Mouse (Mus musculus): ENCODE results near the gene Slc38a4. TPM values are rescaled to one million over a fixed set of nuclear protein-coding genes. Genes with fewer than 3 reads are reported as not detected.

Gene Slc38a4
- polyA plus RNA-seq (2015; fragmentation: Nextera tagmentation; extraction: Ambion mirVana) = 95.0 and 96.5 TPM in 2 replicates

DNA sequence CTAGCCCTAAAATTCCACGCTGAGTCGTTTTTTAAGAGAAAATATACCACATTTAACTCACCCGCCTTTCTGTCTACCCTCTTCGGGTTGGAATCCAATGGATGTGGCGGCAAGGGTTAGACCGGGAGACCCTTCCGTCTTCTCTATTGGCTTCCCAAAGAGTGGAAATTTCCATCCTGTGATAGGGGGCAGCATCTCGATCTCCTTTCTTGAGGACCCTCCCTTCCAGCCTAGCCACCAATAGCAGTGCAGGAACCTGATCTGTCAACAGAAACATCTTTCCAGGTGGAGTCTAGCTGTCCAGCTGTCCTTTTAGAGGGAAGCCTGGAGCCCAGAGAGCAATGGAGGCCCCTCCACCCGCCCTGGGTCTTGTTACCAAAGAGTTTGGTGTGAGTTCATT, at the start of gene Slc38a4:
Gene Slc38a4 (minus strand): TSS at position 163 of the 400 bp plus-strand sequence.
- peaks cover 15% of the 10 kb centered on the region for H3K9me3 ChIP-seq (replicated peaks; ENCODE audit: control insufficient read depth, low read length)
- H3K9ac ChIP-seq (ENCODE audit: low read length) = peak within 1 kb of the TSS; percentile 76
- 47% methylated on average over 9 of the region's 9 CpGs for WGBS
- H3K4me1 ChIP-seq (ENCODE audit: control insufficient read depth, insufficient read depth, low read length) = peaks cover under 1% of the 10 kb centered on the region
- peak; percentile 80 for ATAC-seq (replicated peaks; ENCODE audit: extremely low read depth, insufficient read depth, low FRiP score)
- peak within 1 kb of the TSS; percentile 69 for H3K4me3 ChIP-seq (ENCODE audit: low read length)
- H3K27ac ChIP-seq (ENCODE audit: low read length) = peak within 1 kb of the TSS; percentile 76
- peak within 1 kb of the TSS; percentile 57 for H3K4me2 ChIP-seq (ENCODE audit: low read depth, low read length)
- no peaks in the 10 kb centered on the region for H3K27me3 ChIP-seq (ENCODE audit: control insufficient read depth, insufficient read depth, low read length)
- H3K36me3 ChIP-seq (ENCODE audit: control insufficient read depth, insufficient read depth) = no peaks in the 10 kb centered on the region

GRCm38 (mm10) chr15:97104889-97105391, 49.2 kb upstream of the Slc38a4 start:
- no peaks in the 10 kb centered on the region for H3K9me3 ChIP-seq (replicated peaks; ENCODE audit: control insufficient read depth, low read length)
- no peak overlapping the region for H3K4me3 ChIP-seq (ENCODE audit: low read length)
- no peak for ATAC-seq (replicated peaks; ENCODE audit: extremely low read depth, insufficient read depth, low FRiP score)
- H3K4me2 ChIP-seq (ENCODE audit: low read depth, low read length) = no peak overlapping the region
- H3K36me3 ChIP-seq (ENCODE audit: control insufficient read depth, insufficient read depth) = no peaks in the 10 kb centered on the region
- peaks cover 41% of the 10 kb centered on the region for H3K4me1 ChIP-seq (ENCODE audit: control insufficient read depth, insufficient read depth, low read length)
- 11% methylated on average over 3 of the region's 3 CpGs for WGBS
- H3K9ac ChIP-seq (ENCODE audit: low read length) = no peak overlapping the region
- peak overlapping the region; percentile 77 for H3K27ac ChIP-seq (ENCODE audit: low read length)
- no peaks in the 10 kb centered on the region for H3K27me3 ChIP-seq (ENCODE audit: control insufficient read depth, insufficient read depth, low read length)

DNA sequence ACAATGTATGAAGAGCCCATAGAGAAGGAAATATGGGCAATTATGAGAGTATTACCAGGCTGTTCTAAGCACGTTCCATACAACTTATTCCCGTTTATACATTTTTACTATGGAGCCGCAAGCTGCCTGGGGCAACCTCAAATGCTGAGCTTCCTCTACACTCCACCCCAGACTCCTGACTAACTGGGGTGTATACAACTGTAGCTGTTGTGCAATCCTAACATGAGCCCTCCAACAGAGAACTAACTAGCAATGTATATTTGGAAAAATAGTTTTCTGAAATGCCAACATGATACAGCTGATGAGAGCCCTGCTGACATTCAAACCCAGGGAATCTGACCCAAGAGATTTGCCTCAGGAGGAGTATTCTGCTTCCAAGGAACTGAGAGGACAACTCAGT, 48.3 kb upstream of the Slc38a4 start:
- no peak overlapping the region for H3K9ac ChIP-seq (ENCODE audit: low read length)
- 85% methylated on average over 3 of the region's 3 CpGs for WGBS
- H3K4me1 ChIP-seq (ENCODE audit: control insufficient read depth, insufficient read depth, low read length) = peaks cover 41% of the 10 kb centered on the region
- peak overlapping the region; percentile 77 for H3K27ac ChIP-seq (ENCODE audit: low read length)
- no peaks in the 10 kb centered on the region for H3K9me3 ChIP-seq (replicated peaks; ENCODE audit: control insufficient read depth, low read length)
- no peaks in the 10 kb centered on the region for H3K27me3 ChIP-seq (ENCODE audit: control insufficient read depth, insufficient read depth, low read length)
- no peak overlapping the region for H3K4me2 ChIP-seq (ENCODE audit: low read depth, low read length)
- H3K4me3 ChIP-seq (ENCODE audit: low read length) = no peak overlapping the region
- no peak for ATAC-seq (replicated peaks; ENCODE audit: extremely low read depth, insufficient read depth, low FRiP score)
- no peaks in the 10 kb centered on the region for H3K36me3 ChIP-seq (ENCODE audit: control insufficient read depth, insufficient read depth)

GRCm38 (mm10) chr15:97102811-97103210, 47.1 kb upstream of the Slc38a4 start:
- Histone ChIP-seq H3K9me3 (replicated peaks; ENCODE audit: control insufficient read depth, low read length) (no peaks in the 10 kb centered on the region), H3K4me2 (ENCODE audit: low read depth, low read length) (peak overlapping the region; percentile 53), H3K4me3 (ENCODE audit: low read length) (peak overlapping the region; percentile 23; the same call in 1 of the 2 replicates), H3K9ac (ENCODE audit: low read length) (peak overlapping the region; percentile 69), H3K36me3 (ENCODE audit: control insufficient read depth, insufficient read depth) (no peaks in the 10 kb centered on the region), H3K4me1 (ENCODE audit: control insufficient read depth, insufficient read depth, low read length) (peaks cover 41% of the 10 kb centered on the region), H3K27ac (ENCODE audit: low read length) (peak overlapping the region; percentile 99), H3K27me3 (ENCODE audit: control insufficient read depth, insufficient read depth, low read length) (no peaks in the 10 kb centered on the region)
- WGBS = 15% methylated on average over 10 of the region's 10 CpGs
- ATAC-seq (replicated peaks; ENCODE audit: extremely low read depth, insufficient read depth, low FRiP score) = peak; percentile 76

- Histone ChIP-seq H3K4me3 (ENCODE audit: low read length) (no peak overlapping the region), H3K36me3 (ENCODE audit: control insufficient read depth, insufficient read depth) (no peaks in the 10 kb centered on the region), H3K4me1 (ENCODE audit: control insufficient read depth, insufficient read depth, low read length) (peaks cover 41% of the 10 kb centered on the region), H3K4me2 (ENCODE audit: low read depth, low read length) (peak overlapping the region; percentile 53; the same call in 1 of the 2 replicates), H3K9me3 (replicated peaks; ENCODE audit: control insufficient read depth, low read length) (no peaks in the 10 kb centered on the region), H3K27ac (ENCODE audit: low read length) (peak overlapping the region; percentile 99), H3K27me3 (ENCODE audit: control insufficient read depth, insufficient read depth, low read length) (no peaks in the 10 kb centered on the region), H3K9ac (ENCODE audit: low read length) (peak overlapping the region; percentile 69)
- WGBS = 47% methylated on average over 5 of the region's 5 CpGs
- ATAC-seq (replicated peaks; ENCODE audit: extremely low read depth, insufficient read depth, low FRiP score) = peak; percentile 92
These were observed 46.4 kb upstream of the Slc38a4 start for GRCm38 (mm10) chr15:97102181-97102580.

GRCm38 (mm10) chr15:97099101-97099500, 43.3 kb upstream of the Slc38a4 start:
- Histone ChIP-seq H3K36me3 (ENCODE audit: control insufficient read depth, insufficient read depth) (no peaks in the 10 kb centered on the region), H3K27ac (ENCODE audit: low read length) (no peak overlapping the region), H3K9ac (ENCODE audit: low read length) (no peak overlapping the region), H3K4me1 (ENCODE audit: control insufficient read depth, insufficient read depth, low read length) (peaks cover 22% of the 10 kb centered on the region), H3K9me3 (replicated peaks; ENCODE audit: control insufficient read depth, low read length) (no peaks in the 10 kb centered on the region), H3K4me2 (ENCODE audit: low read depth, low read length) (no peak overlapping the region), H3K27me3 (ENCODE audit: control insufficient read depth, insufficient read depth, low read length) (no peaks in the 10 kb centered on the region), H3K4me3 (ENCODE audit: low read length) (no peak overlapping the region)
- ATAC-seq (replicated peaks; ENCODE audit: extremely low read depth, insufficient read depth, low FRiP score) = no peak
- 93% methylated on average over 10 of the region's 10 CpGs for WGBS

- H3K4me1 ChIP-seq (ENCODE audit: control insufficient read depth, insufficient read depth, low read length) = peaks cover 11% of the 10 kb centered on the region
- H3K9me3 ChIP-seq (replicated peaks; ENCODE audit: control insufficient read depth, low read length) = no peaks in the 10 kb centered on the region
- H3K4me2 ChIP-seq (ENCODE audit: low read depth, low read length) = no peak overlapping the region
- WGBS = 87% methylated on average over 4 of the region's 4 CpGs
- H3K36me3 ChIP-seq (ENCODE audit: control insufficient read depth, insufficient read depth) = no peaks in the 10 kb centered on the region
- H3K27ac ChIP-seq (ENCODE audit: low read length) = no peak overlapping the region
- H3K9ac ChIP-seq (ENCODE audit: low read length) = no peak overlapping the region
- ATAC-seq (replicated peaks; ENCODE audit: extremely low read depth, insufficient read depth, low FRiP score) = no peak
- H3K27me3 ChIP-seq (ENCODE audit: control insufficient read depth, insufficient read depth, low read length) = no peaks in the 10 kb centered on the region
- no peak overlapping the region for H3K4me3 ChIP-seq (ENCODE audit: low read length)
These were observed 41.8 kb upstream of the Slc38a4 start for GRCm38 (mm10) chr15:97097548-97097947.

- WGBS = 21% methylated on average over 6 of the region's 6 CpGs
- no peak overlapping the region for H3K27ac ChIP-seq (ENCODE audit: low read length)
- H3K27me3 ChIP-seq (ENCODE audit: control insufficient read depth, insufficient read depth, low read length) = no peaks in the 10 kb centered on the region
- H3K9ac ChIP-seq (ENCODE audit: low read length) = no peak overlapping the region
- H3K4me1 ChIP-seq (ENCODE audit: control insufficient read depth, insufficient read depth, low read length) = peaks cover 2% of the 10 kb centered on the region; the same call in 1 of the 2 replicates
- no peaks in the 10 kb centered on the region for H3K9me3 ChIP-seq (replicated peaks; ENCODE audit: control insufficient read depth, low read length)
- no peaks in the 10 kb centered on the region for H3K36me3 ChIP-seq (ENCODE audit: control insufficient read depth, insufficient read depth)
- ATAC-seq (replicated peaks; ENCODE audit: extremely low read depth, insufficient read depth, low FRiP score) = 0 out of 2 replicates have a peak, but pooled peaks have one; percentile 35
- H3K4me2 ChIP-seq (ENCODE audit: low read depth, low read length) = no peak overlapping the region; the same call in 1 of the 2 replicates
- H3K4me3 ChIP-seq (ENCODE audit: low read length) = no peak overlapping the region
These were observed 33.8 kb upstream of the Slc38a4 start for GRCm38 (mm10) chr15:97089526-97089925.

- no peaks in the 10 kb centered on the region for H3K9me3 ChIP-seq (replicated peaks; ENCODE audit: control insufficient read depth, low read length)
- H3K4me1 ChIP-seq (ENCODE audit: control insufficient read depth, insufficient read depth, low read length) = no peaks in the 10 kb centered on the region; the same call in 1 of the 2 replicates
- H3K4me3 ChIP-seq (ENCODE audit: low read length) = no peak overlapping the region
- peak; percentile 41 for ATAC-seq (replicated peaks; ENCODE audit: extremely low read depth, insufficient read depth, low FRiP score)
- no peak overlapping the region for H3K9ac ChIP-seq (ENCODE audit: low read length)
- 30% methylated on average over 5 of the region's 5 CpGs for WGBS
- 0 out of 2 replicates have a peak overlapping the region, but pooled peaks have one; percentile 18 for H3K4me2 ChIP-seq (ENCODE audit: low read depth, low read length)
- H3K27ac ChIP-seq (ENCODE audit: low read length) = no peak overlapping the region
- no peaks in the 10 kb centered on the region for H3K36me3 ChIP-seq (ENCODE audit: control insufficient read depth, insufficient read depth)
- H3K27me3 ChIP-seq (ENCODE audit: control insufficient read depth, insufficient read depth, low read length) = no peaks in the 10 kb centered on the region
These were observed 30.1 kb upstream of the Slc38a4 start for GRCm38 (mm10) chr15:97085833-97086232.
